Mouse (Mus musculus) midbrain, embryonic 15.5 days (tissue): ENCODE data around the gene St8sia2. TPM values are rescaled to one million over a fixed set of nuclear protein-coding genes. Genes with fewer than 3 reads are reported as not detected.

Experiments
- ATAC-seq: fragments of 200-750 bp; cut with Nextera tagmentation; replicated peaks from 2 replicates; pipeline ENCODE4 v1.8.0; 2017; ENCODE audit warnings: moderate TSS enrichment
- H3K27ac ChIP-seq: fragments of 300-500 bp; sonication (generic); 2 replicates; pipeline ENCODE4 v1.5.1; 2015; ENCODE audit warnings: mild to moderate bottlenecking, inconsistent platforms
- H3K27me3 ChIP-seq: fragments of 300-500 bp; sonication (generic); replicated peaks from 2 replicates; pipeline ENCODE4 v1.6.1; 2015; ENCODE audit warnings: inconsistent platforms
- H3K36me3 ChIP-seq: fragments of 300-500 bp; sonication (generic); replicated peaks from 2 replicates; pipeline ENCODE4 v1.6.1; 2015; ENCODE audit warnings: inconsistent platforms
- H3K4me1 ChIP-seq: fragments of 300-500 bp; sonication (generic); 2 replicates; pipeline ENCODE4 v1.6.1; 2015; ENCODE audit warnings: inconsistent platforms
- H3K4me2 ChIP-seq: fragments of 300-500 bp; sonication (generic); 2 replicates; pipeline ENCODE4 v1.6.1; 2015; ENCODE audit warnings: inconsistent platforms, mild to moderate bottlenecking, moderate library complexity
- H3K4me3 ChIP-seq: fragments of 300-500 bp; sonication (generic); 2 replicates; pipeline ENCODE4 v1.5.1; 2015; ENCODE audit warnings: mild to moderate bottlenecking, inconsistent platforms
- H3K9ac ChIP-seq: fragments of 300-500 bp; sonication (generic); 2 replicates; pipeline ENCODE4 v1.6.1; 2015; ENCODE audit warnings: mild to moderate bottlenecking, inconsistent platforms
- H3K9me3 ChIP-seq: fragments of 300-500 bp; sonication (generic); 2 replicates; pipeline ENCODE4 v1.6.1; 2016; ENCODE audit warnings: inconsistent platforms
- WGBS: fragments of 180-500 bp; shearing (Covaris S2); methylation state at CpG from one replicate; pipeline ENCODE4 v1.1.7; 2015; ENCODE audit warnings: mixed read lengths; 5-methylcytosine and 5-hydroxymethylcytosine counted together
- polyA plus RNA-seq: library from polyadenylated mRNA; unstranded; fragments of >200 nt; fragmentation: Nextera tagmentation; extraction: Ambion mirVana; gene quantifications from 2 replicates; pipeline ENCODE4 v1.2.1, GENCODE M21; 2015

The St8sia2 gene
- polyA plus RNA-seq, 1 experiment from 2014 or later = 116 TPM

DNA sequence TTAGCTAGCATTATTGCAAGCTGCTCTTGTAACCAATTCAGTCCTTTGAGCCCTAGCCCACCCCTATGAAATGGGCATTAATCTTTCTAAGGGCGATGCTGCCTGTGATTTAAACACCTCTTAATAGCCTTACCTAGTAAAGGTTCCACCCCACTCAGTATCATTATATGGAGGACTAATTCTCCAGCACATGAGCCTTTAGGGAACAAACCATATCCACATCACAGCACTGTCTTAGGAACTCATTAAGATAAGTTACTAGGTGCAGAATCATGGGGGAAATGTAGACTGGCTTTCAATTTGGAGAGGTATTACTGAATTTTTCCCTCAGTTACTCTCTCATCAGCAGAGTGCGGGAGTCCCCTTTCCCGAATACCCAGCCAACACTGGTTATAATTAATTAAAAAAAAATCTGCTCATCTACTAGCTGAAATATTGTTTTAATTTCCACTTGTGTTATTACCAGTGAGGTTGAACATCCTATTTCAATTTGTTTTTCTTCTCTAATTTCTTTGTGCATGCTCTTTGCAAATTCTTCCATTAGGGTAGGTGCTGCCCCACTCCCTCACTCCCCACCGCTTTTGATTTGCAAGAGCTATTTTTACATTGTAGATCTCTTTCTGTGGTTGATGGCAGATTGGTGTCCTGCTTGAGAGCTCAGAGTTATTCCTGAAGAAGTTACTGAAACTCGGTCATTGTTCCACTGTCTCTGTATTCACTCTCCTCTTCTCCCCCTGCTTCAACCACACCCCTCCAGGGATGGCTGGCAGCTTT, 103.9 kb downstream of the St8sia2 start:
- Histone ChIP-seq H3K27me3 (no peaks in the 10 kb centered on the region), H3K4me3 (no peak overlapping the region), H3K27ac (no peak overlapping the region), H3K9me3 (no peaks in the 10 kb centered on the region), H3K4me1 (peaks cover 10% of the 10 kb centered on the region; the same call in 1 of the 2 replicates), H3K9ac (no peak overlapping the region), H3K4me2 (no peak overlapping the region), H3K36me3 (no peaks in the 10 kb centered on the region)
- no peak for ATAC-seq
- WGBS = 73% methylated on average over 5 of the region's 5 CpGs

DNA sequence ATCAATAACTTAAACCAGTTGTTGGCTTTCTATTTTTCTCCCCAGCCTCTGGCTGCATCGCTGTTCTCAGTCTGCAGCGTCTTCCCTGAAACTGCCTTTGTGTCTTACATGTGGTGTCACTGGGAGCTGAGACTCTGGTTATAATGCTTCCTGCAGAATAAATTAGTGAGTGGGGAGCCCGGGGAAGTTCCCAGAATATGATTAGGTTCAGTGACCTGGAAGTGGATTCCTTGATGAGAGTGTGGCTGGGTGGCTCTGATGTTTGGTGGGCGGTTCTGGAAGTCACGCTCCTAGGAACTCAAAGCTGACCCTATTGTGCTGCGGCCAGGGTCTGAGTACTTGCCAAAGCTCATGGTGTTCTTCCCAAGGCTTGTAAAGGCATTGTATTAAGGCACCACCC, 119.0 kb downstream of the St8sia2 start:
- 0 out of 2 replicates have a peak overlapping the region, but pooled peaks have one; percentile 40 for H3K27ac ChIP-seq
- H3K27me3 ChIP-seq = no peaks in the 10 kb centered on the region
- ATAC-seq = no peak
- H3K4me2 ChIP-seq = no peak overlapping the region
- H3K9ac ChIP-seq = no peak overlapping the region
- H3K36me3 ChIP-seq = no peaks in the 10 kb centered on the region
- no peak overlapping the region for H3K4me3 ChIP-seq
- no peaks in the 10 kb centered on the region for H3K9me3 ChIP-seq
- H3K4me1 ChIP-seq = peaks cover 20% of the 10 kb centered on the region
- WGBS = 15% methylated on average over 6 of the region's 6 CpGs

DNA sequence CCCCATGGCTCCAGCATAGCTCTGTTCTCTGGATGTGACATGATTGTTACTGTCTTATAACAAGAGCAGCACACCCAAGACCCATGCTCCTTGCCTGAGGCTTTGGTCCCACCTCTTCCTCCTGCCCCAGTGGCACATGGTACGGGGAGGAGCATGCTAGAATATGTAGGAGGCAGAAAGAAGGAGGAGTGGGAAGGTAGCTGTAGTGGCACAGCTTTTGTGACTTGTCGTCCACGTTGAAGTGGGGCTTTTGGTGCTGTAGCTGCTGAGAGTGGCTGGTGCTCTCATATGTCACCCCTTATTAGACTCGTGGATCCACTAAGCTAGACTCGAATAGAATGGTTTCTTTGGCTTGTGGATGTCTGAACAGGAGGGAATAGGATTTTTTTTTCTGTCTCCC, 121.7 kb downstream of the St8sia2 start:
- Histone ChIP-seq H3K27ac (no peak overlapping the region), H3K4me2 (no peak overlapping the region), H3K27me3 (no peaks in the 10 kb centered on the region), H3K9ac (no peak overlapping the region), H3K4me3 (no peak overlapping the region), H3K4me1 (peaks cover 20% of the 10 kb centered on the region), H3K36me3 (no peaks in the 10 kb centered on the region), H3K9me3 (no peaks in the 10 kb centered on the region)
- WGBS = 87% methylated on average over 5 of the region's 5 CpGs
- ATAC-seq = no peak

DNA sequence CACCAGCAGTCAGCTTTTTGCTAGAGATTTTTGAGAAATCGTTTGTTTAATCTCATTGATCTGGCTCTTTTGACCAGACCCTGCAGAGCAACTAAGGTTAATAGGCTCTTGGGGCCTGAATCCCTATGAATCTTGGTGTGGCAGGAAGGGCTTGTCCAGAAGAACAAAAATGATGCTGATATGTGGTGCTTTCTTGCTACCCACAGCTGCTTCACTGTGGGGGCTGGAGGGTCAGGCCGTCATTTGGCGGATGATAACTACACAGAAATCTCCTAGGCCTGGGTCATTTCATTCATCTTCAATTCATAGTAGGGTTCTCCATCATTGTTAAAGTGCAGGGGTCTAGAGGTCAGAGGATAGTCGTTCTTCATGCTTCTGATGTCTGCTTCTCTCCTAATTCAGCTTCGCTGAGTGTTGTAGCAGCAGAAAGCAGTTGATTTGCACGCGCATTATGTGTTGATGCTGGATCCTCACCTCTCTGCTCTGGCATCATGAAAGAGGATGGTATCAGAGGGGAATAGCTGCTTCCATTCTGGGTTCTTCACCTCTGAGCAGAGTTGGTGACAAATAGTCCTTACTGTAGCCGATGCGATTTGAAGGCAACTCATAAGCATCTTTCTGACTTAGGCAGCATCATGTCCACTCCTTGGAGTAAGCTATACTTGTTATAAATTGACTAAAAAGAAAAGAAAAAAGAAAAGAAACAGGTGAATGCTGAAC, 122.4 kb downstream of the St8sia2 start:
- Histone ChIP-seq H3K27ac (no peak overlapping the region), H3K9ac (no peak overlapping the region), H3K27me3 (no peaks in the 10 kb centered on the region), H3K4me3 (no peak overlapping the region), H3K4me2 (no peak overlapping the region), H3K4me1 (peaks cover 20% of the 10 kb centered on the region), H3K9me3 (no peaks in the 10 kb centered on the region), H3K36me3 (no peaks in the 10 kb centered on the region)
- 77% methylated on average over 9 of the region's 9 CpGs for WGBS
- peak; percentile 29; the same call in 1 of the 2 replicates for ATAC-seq

DNA sequence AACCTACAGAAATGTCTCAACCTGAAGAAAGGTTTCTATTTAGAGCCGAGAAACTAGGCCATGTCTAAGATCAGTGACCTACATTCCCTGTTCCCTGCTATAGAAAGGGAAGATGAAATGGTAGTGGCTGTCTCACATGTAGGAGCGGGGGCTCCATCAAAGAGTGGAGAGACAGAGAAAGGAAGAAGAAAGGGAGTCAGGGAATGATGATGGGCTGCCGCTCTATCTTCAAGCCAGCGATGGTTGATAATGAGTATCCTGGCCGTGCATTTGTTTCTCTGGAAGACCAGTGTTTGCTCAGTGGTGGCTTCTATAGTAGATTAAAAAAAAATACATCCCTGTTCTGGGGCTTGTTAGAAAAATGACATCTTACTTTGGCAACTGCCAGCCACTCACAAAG, 123.0 kb downstream of the St8sia2 start:
- peak; percentile 72 for ATAC-seq
- Histone ChIP-seq H3K9ac (no peak overlapping the region), H3K27me3 (no peaks in the 10 kb centered on the region)

More for the DNA sequence above, 123.0 kb downstream of the St8sia2 start:
- Histone ChIP-seq H3K4me2 (no peak overlapping the region), H3K4me1 (peaks cover 20% of the 10 kb centered on the region), H3K27ac (peak overlapping the region; percentile 58; the same call in 1 of the 2 replicates), H3K4me3 (no peak overlapping the region), H3K36me3 (no peaks in the 10 kb centered on the region), H3K9me3 (no peaks in the 10 kb centered on the region)
- WGBS = 74% methylated on average over 5 of the region's 5 CpGs
